Comparison of ENCODE assay signal across 1 mouse cellular context in the genomic region with DNA sequence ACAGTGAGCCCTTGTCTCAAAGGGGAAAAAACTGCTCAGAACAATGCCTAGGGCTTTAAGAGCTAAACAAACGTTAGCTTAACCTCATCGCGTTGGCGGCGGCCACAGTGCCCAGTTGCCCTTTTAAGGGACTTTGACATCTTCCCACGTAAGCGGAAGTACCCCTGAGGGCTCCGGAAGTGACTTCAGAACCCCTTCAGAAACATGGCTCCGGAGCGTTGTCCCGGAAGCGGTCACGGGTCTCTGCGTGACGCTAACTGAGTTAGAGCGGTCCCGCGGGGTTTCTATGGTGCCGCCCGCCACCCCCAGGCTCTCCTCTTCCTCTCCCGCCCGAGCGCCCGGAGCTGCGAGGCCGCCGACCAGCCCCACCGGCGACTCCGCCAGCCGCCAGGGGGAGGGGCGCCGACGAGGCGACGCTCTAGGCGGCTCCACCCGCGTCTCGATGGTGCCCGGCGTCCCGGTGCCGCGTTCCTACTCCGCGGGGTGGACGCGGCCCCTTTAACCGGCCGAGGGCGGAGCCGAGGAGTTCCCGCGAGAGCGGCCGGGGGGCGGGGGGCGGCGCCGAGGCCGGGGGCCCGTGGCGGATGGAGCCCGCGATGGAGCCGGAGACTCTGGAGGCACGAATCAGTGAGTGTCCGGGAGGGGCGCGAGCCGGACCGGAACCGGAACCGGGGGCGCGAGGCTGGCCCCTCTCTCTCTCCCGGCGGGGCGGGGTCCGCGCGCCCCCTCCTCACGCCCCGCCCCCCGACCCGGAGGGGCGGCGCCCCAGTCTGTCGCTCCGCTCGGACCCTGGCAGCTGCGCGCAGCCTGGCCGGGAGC.
TF ChIP-seq lines count a peak whose summit lies in the region.

A gene (plus strand): TSS at position 200 of the 819 bp plus-strand sequence.

TF ChIP-seq in MEL, 35 proteins besides CTCF, POLR2A, EP300 and RAD21 (continued from another document):
- TF ChIP-seq SIN3A (IDR thresholded peaks at IDR 0.05; ENCODE audit: low read length) (peak; percentile 83), POLR2AphosphoS2 (IDR thresholded peaks at IDR 0.05; ENCODE audit: low read length) (peak; percentile 58; the same call in 1 of the 2 replicates), USF1 (IDR thresholded peaks at IDR 0.05; ENCODE audit: low read depth, low read length) (no peak), ZNF384 (IDR thresholded peaks at IDR 0.05; ENCODE audit: low read depth, low read length) (no peak), MYC (IDR thresholded peaks at IDR 0.05; ENCODE audit: low read depth, low read length) (peak; percentile 23; the same call in 1 of the 2 replicates), TBP (IDR thresholded peaks at IDR 0.05; ENCODE audit: low read depth, low read length) (peak; percentile 85), ETS1 (IDR thresholded peaks at IDR 0.05; ENCODE audit: low read depth, low read length) (peak; percentile 77), GABPA (IDR thresholded peaks at IDR 0.05; ENCODE audit: low read depth, low read length) (peak; percentile 73; the same call in 1 of the 2 replicates), MAFK (IDR thresholded peaks at IDR 0.05; ENCODE audit: borderline replicate concordance, low read depth, low read length) (no peak), RCOR1 (IDR thresholded peaks at IDR 0.05; ENCODE audit: low read depth, low read length) (no peak), TCF12 (IDR thresholded peaks at IDR 0.05; ENCODE audit: low read depth, low read length) (no peak), ZKSCAN1 (IDR thresholded peaks at IDR 0.05; ENCODE audit: low read depth, low read length) (no peak), E2F4 (IDR thresholded peaks at IDR 0.05; ENCODE audit: borderline replicate concordance, low read depth, low read length) (no peak), MYB (IDR thresholded peaks at IDR 0.05; ENCODE audit: low read depth, low read length) (no peak), NELFE (IDR thresholded peaks at IDR 0.05; ENCODE audit: low read depth, low read length) (peak; percentile 55)
